Mouse (Mus musculus): ENCODE measurements around the gene Gm3642. TPM values are rescaled to one million over a fixed set of nuclear protein-coding genes. Genes with fewer than 3 reads are reported as not detected.
"Not testable (repeated sequence)": the region's sequence is repeated elsewhere in the genome, so short reads cannot be mapped to it uniquely, and the experiment has no call there.

The Gm3642 gene
- not detected in 2 replicates for polyA plus RNA-seq (2015; fragmentation: Nextera tagmentation; extraction: Ambion mirVana)

DNA sequence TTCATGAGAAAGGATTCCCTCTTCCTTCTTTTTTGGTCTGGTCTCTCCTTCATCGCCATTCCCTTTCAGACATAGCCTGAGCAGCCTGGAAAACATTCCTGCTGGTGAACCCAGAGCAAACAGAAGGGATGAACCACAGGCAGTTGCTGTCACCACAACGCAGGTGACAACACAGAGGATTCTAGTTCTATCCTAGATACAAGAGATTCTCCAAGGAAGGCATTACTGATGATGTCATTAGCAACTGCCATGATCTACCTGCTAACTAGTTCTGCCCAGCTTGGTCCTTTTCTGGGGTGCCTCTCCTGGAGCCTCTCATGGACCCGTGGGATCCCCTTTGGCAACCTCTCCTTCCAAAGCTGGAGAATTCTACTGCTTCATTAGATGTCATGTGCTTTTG, at the start of gene Gm3642:
Gm3642 (minus strand) TSS at position 101 of the 400 bp plus-strand sequence.
- H3K9me3 ChIP-seq (replicated peaks); H3K4me1 ChIP-seq (replicated peaks); H3K4me3 ChIP-seq; H3K9ac ChIP-seq; H3K4me2 ChIP-seq; ATAC-seq (replicated peaks; ENCODE audit: insufficient number of reproducible peaks, insufficient read depth, low FRiP score, low read depth); H3K27me3 ChIP-seq; H3K36me3 ChIP-seq; H3K27ac ChIP-seq: not testable (repeated sequence)
- WGBS: no CpG with 5 or more reads among the region's 3 CpGs

DNA sequence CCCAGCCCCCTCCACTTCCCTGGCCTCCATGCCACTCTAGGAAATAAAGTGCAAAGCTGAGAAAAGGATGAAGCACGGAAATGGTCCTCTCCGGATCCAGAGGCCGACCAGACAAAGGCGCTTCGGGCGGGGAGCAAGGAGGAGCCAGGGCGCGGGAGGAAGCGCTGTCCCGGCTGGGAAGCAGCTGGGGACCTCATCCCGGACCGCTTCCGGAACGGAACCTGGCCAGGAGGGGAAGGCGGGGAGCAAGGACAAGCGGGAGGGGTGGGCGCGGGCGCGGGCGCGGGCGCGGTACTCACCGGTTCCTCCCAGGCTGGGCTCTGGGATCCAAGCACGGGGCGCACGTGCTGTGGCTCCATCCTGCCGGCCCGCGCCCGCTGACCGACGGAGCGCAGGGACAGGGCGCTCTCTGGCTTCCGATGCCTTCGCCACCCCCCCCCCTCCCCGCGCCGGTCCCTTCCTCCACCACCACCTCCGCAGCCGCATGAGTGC, 49.5 kb upstream of the Gm3642 start, which contains the start of gene Gm3667:
Gm3667 (minus strand) TSS at position 442 of the 492 bp plus-strand sequence.
- not testable (repeated sequence) for ATAC-seq (replicated peaks; ENCODE audit: insufficient number of reproducible peaks, insufficient read depth, low FRiP score, low read depth); H3K4me1 ChIP-seq (replicated peaks); H3K36me3 ChIP-seq; H3K27me3 ChIP-seq; H3K9me3 ChIP-seq (replicated peaks); H3K27ac ChIP-seq; H3K9ac ChIP-seq
- Histone ChIP-seq H3K4me3 (peak within 1 kb of the TSS; percentile 44), H3K4me2 (peak within 1 kb of the TSS; percentile 68)
- WGBS: 1% methylated on average over 25 of the region's 43 CpGs

DNA sequence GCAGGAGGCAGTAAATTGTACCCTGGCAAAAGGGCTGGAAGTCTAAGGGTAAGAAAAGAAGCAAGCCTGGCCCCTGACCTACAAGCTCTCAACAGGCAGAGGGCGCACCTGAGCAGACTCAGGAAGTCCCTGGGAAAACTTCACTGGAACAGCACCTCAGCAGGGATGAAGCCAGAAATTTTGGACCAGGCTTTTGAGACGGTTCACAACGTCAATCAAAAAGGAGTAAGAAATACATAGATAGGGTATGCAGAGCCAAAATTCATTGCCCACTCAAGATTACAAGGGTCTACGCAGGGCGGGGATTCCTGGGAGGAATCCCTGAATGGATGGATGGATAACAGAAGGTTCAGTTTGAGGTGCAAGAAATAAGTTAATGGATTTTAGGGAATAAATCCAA, 48.7 kb upstream of the Gm3642 start:
- ATAC-seq (replicated peaks; ENCODE audit: insufficient number of reproducible peaks, insufficient read depth, low FRiP score, low read depth); H3K9me3 ChIP-seq (replicated peaks); H3K4me1 ChIP-seq (replicated peaks); H3K9ac ChIP-seq; H3K27me3 ChIP-seq; H3K27ac ChIP-seq; H3K36me3 ChIP-seq: not testable (repeated sequence)
- Histone ChIP-seq H3K4me2 (peak overlapping the region; percentile 68), H3K4me3 (peak overlapping the region; percentile 44; the same call in 1 of the 2 replicates)
- 7% methylated on average over 5 of the region's 5 CpGs for WGBS

DNA sequence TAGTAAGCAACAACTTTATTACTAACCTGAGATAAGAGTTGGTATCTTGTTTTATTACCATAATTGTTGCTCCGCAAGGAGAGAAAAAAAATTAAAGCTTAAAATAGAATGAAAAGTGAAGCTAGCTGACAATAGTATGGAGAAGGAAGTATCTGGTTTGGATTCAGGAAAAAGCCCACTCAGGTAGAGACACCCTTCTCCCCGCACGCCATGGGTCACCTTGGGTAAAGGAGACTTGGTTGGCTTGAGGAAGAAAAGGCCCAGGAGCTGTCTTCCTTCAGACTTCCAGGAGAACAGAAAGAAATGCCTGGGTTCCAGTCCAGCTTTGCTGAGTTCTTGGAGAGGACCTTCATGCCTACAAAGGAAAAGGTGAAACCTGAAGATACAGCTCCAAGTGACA, 16.8 kb downstream of the Gm3642 start:
- not testable (repeated sequence) for ATAC-seq (replicated peaks; ENCODE audit: insufficient number of reproducible peaks, insufficient read depth, low FRiP score, low read depth); H3K27me3 ChIP-seq; H3K27ac ChIP-seq; H3K9ac ChIP-seq; H3K4me1 ChIP-seq (replicated peaks); H3K36me3 ChIP-seq; H3K4me2 ChIP-seq; H3K4me3 ChIP-seq; H3K9me3 ChIP-seq (replicated peaks)
- 84% methylated on average over 3 of the region's 3 CpGs for WGBS

Other genes starting within 250 kb of the Gm3642 start
- 0.32 and 0.59 TPM in 2 replicates for gene Gm3629, start 249.7 kb downstream of the Gm3642 start, polyA plus RNA-seq (2015; fragmentation: Nextera tagmentation; extraction: Ambion mirVana)
- gene Gm3460, start 217.9 kb downstream of the Gm3642 start, polyA plus RNA-seq (2015; fragmentation: Nextera tagmentation; extraction: Ambion mirVana): not detected in 2 replicates
- gene Gm10251, start 156.1 kb downstream of the Gm3642 start, polyA plus RNA-seq (2015; fragmentation: Nextera tagmentation; extraction: Ambion mirVana): not detected in 2 replicates
- gene Gm8050, start 120.1 kb downstream of the Gm3642 start, polyA plus RNA-seq (2015; fragmentation: Nextera tagmentation; extraction: Ambion mirVana): not detected in 2 replicates
- gene Gm3636, start 98.0 kb downstream of the Gm3642 start, polyA plus RNA-seq (2015; fragmentation: Nextera tagmentation; extraction: Ambion mirVana): 7.7 and 7.8 TPM in 2 replicates
- not detected in 2 replicates for gene Gm8362, start 65.9 kb downstream of the Gm3642 start, polyA plus RNA-seq (2015; fragmentation: Nextera tagmentation; extraction: Ambion mirVana)
- gene Gm3667, start 49.7 kb upstream of the Gm3642 start, polyA plus RNA-seq (2015; fragmentation: Nextera tagmentation; extraction: Ambion mirVana): 0.67 and 0.78 TPM in 2 replicates
- not detected in 2 replicates for gene Gm6356, start 133.5 kb upstream of the Gm3642 start, polyA plus RNA-seq (2015; fragmentation: Nextera tagmentation; extraction: Ambion mirVana)
- 0.10 and 0.25 TPM in 2 replicates for gene Gm10406, start 187.1 kb upstream of the Gm3642 start, polyA plus RNA-seq (2015; fragmentation: Nextera tagmentation; extraction: Ambion mirVana)
- not detected in 2 replicates for gene Gm3685, start 204.7 kb upstream of the Gm3642 start, polyA plus RNA-seq (2015; fragmentation: Nextera tagmentation; extraction: Ambion mirVana)

Measured in heart, embryonic 15.5 days (tissue).